Mouse (Mus musculus) MEL (cell line): ENCODE results near the gene Ccdc188.

Experiments used
- BHLHE40 ChIP-seq: IDR thresholded peaks from 2 replicates; pipeline ENCODE4 v1.6.1; 2012; ENCODE audit warnings: low read depth, mild to moderate bottlenecking, inconsistent platforms, low read length, improper control_type of control experiment, borderline replicate concordance
- CTCF ChIP-seq, 3 experiments: IDR thresholded peaks in 2 of 3; conservative IDR thresholded peaks in 1 of 3; 2 replicates each; pipeline ENCODE4 v1.5.1; 2011 to 2012; ENCODE audit warnings: low read length in 3 of 3, low read depth in 2 of 3, mild to moderate bottlenecking in 2 of 3, improper control_type of control experiment in 1 of 3, inconsistent platforms in 1 of 3, mixed read lengths in 1 of 3, moderate library complexity in 1 of 3; ENCODE audit not compliant: control insufficient read depth in 1 of 3, insufficient read depth in 1 of 3, poor library complexity in 1 of 3, severe bottlenecking in 1 of 3
- EP300 ChIP-seq, 2 experiments: IDR thresholded peaks; 2 replicates each; pipeline ENCODE4 v1.6.1; 2011; ENCODE audit warnings: improper control_type of control experiment in 2 of 2, low read length in 2 of 2, low read depth in 1 of 2, mild to moderate bottlenecking in 1 of 2
- HCFC1 ChIP-seq: IDR thresholded peaks from 2 replicates; pipeline ENCODE4 v1.6.1; 2012; ENCODE audit warnings: low read depth, mild to moderate bottlenecking, inconsistent platforms, low read length, improper control_type of control experiment, moderate library complexity
- MXI1 ChIP-seq: IDR thresholded peaks from 2 replicates; pipeline ENCODE4 v1.6.1; 2011; ENCODE audit warnings: mild to moderate bottlenecking, low read depth, low read length, improper control_type of control experiment
- NRF1 ChIP-seq: IDR thresholded peaks from 2 replicates; pipeline ENCODE4 v1.6.1; 2014; ENCODE audit warnings: low read depth, mild to moderate bottlenecking, inconsistent platforms, low read length, improper control_type of control experiment, moderate library complexity; ENCODE audit not compliant: poor library complexity, insufficient read depth, severe bottlenecking
- POLR2A ChIP-seq, 2 experiments: IDR thresholded peaks; 2 replicates each; pipeline ENCODE4 v1.6.1; 2011 to 2012; ENCODE audit warnings: low read length in 2 of 2, mild to moderate bottlenecking in 2 of 2, control low read depth in 1 of 2, improper control_type of control experiment in 1 of 2, low read depth in 1 of 2, moderate library complexity in 1 of 2; ENCODE audit not compliant: control insufficient read depth in 1 of 2, insufficient read depth in 1 of 2, poor library complexity in 1 of 2
- SMC3 ChIP-seq: IDR thresholded peaks from 2 replicates; pipeline ENCODE4 v1.6.1; 2011; ENCODE audit warnings: low read depth, low read length, improper control_type of control experiment
- ZMIZ1 ChIP-seq: IDR thresholded peaks from 2 replicates; pipeline ENCODE4 v1.6.1; 2012; ENCODE audit warnings: low read depth, mild to moderate bottlenecking, inconsistent platforms, low read length, improper control_type of control experiment, moderate library complexity

GRCm38 (mm10) chr16:18234671-18235388 is 17.2 kb downstream of the Ccdc188 start, which contains the start of gene Zdhhc8:
- no peak for TF ChIP-seq EP300 (IDR thresholded peaks at IDR 0.05; ENCODE audit: low read depth in 1 of 2, low read length in 2 of 2)
- TF ChIP-seq NRF1 = peak; percentile 73
- TF ChIP-seq CTCF (IDR thresholded peaks at IDR 0.05 in 2 of 3, conservative IDR thresholded peaks at IDR 0.05 in 1 of 3; ENCODE audit: control insufficient read depth in 1 of 3, insufficient read depth in 1 of 3, low read depth in 2 of 3, low read length in 3 of 3, poor library complexity in 1 of 3, severe bottlenecking in 1 of 3) = no peak
- peak; percentile 46; the same call in 1 of the 2 replicates for TF ChIP-seq HCFC1
- peak; percentile 80 for TF ChIP-seq MXI1
- peak in 1 of 2 experiments; percentile 40; a peak in 1 of 4 replicates for TF ChIP-seq POLR2A (IDR thresholded peaks at IDR 0.05; ENCODE audit: control insufficient read depth in 1 of 2, insufficient read depth in 1 of 2, low read depth in 1 of 2, low read length in 2 of 2, poor library complexity in 1 of 2)
- no peak for TF ChIP-seq SMC3
- peak; percentile 57; the same call in 1 of the 2 replicates for TF ChIP-seq BHLHE40
- no peak for TF ChIP-seq ZMIZ1
